Mouse (Mus musculus) midbrain, postnatal 0 days (tissue): ENCODE measurements around the gene Lats1. TPM values are rescaled to one million over a fixed set of nuclear protein-coding genes. Genes with fewer than 3 reads are reported as not detected.

Experiments used
- ATAC-seq: fragments of 200-750 bp; cut with Nextera tagmentation; 2 replicates; pipeline ENCODE4 v1.8.0; 2017; ENCODE audit warnings: moderate number of reproducible peaks, mild to moderate bottlenecking, moderate TSS enrichment, moderate library complexity; ENCODE audit not compliant: low FRiP score
- DNase-seq: peaks from one replicate; pipeline ENCODE4 v3.0.0-alpha.2; 2015; ENCODE audit warnings: low spot score
- H3K27ac ChIP-seq: fragments of 300-500 bp; sonication (generic); 2 replicates; pipeline ENCODE4 v1.5.1; 2014; ENCODE audit warnings: low read depth, mild to moderate bottlenecking, low read length, mixed read lengths
- H3K27me3 ChIP-seq: fragments of 300-500 bp; sonication (generic); 2 replicates; pipeline ENCODE4 v1.6.1; 2014; ENCODE audit warnings: low read length, control low read depth, mixed read lengths; ENCODE audit not compliant: insufficient read depth
- H3K36me3 ChIP-seq: fragments of 300-500 bp; sonication (generic); 2 replicates; pipeline ENCODE4 v1.6.1; 2014; ENCODE audit warnings: low read length, control low read depth, mixed read lengths; ENCODE audit not compliant: insufficient read depth
- H3K4me1 ChIP-seq: fragments of 300-500 bp; sonication (generic); 2 replicates; pipeline ENCODE4 v1.6.1; 2014; ENCODE audit warnings: mild to moderate bottlenecking, control low read depth, antibody characterized with exemption, low read length, mixed read lengths; ENCODE audit not compliant: insufficient read depth
- H3K4me2 ChIP-seq: fragments of 300-500 bp; sonication (generic); 2 replicates; pipeline ENCODE4 v1.6.1; 2014; ENCODE audit warnings: low read depth, mild to moderate bottlenecking, low read length, mixed read lengths; ENCODE audit not compliant: poor library complexity, severe bottlenecking
- H3K4me3 ChIP-seq: fragments of 300-500 bp; sonication (generic); 2 replicates; pipeline ENCODE4 v1.5.1; 2014; ENCODE audit warnings: low read depth, mild to moderate bottlenecking, low read length, moderate library complexity
- H3K9ac ChIP-seq: fragments of 300-500 bp; sonication (generic); replicated peaks from 2 replicates; pipeline ENCODE4 v1.6.1; 2014; ENCODE audit warnings: mild to moderate bottlenecking, low read length, moderate library complexity, mixed read lengths; ENCODE audit not compliant: poor library complexity, severe bottlenecking
- H3K9me3 ChIP-seq: fragments of 300-500 bp; sonication (generic); 2 replicates; pipeline ENCODE4 v1.6.1; 2016; ENCODE audit warnings: low read length, control low read depth
- CTCF ChIP-seq: IDR thresholded peaks from 2 replicates; pipeline ENCODE4 v1.5.1; 2016; ENCODE audit warnings: antibody characterized with exemption, mild to moderate bottlenecking
- WGBS: fragments of 180-500 bp; shearing (Covaris S2); extraction: QIAGEN DNeasy Blood & Tissue Kit; methylation state at CpG from one replicate; pipeline ENCODE4 v1.1.7; 2014; 5-methylcytosine and 5-hydroxymethylcytosine counted together
- polyA plus RNA-seq: library from polyadenylated mRNA; unstranded; fragments of >200 nt; fragmentation: Nextera tagmentation; extraction: Ambion mirVana; gene quantifications from 2 replicates; pipeline ENCODE4 v1.2.1, GENCODE M21; 2015
- total RNA-seq: library from RNA; depleted of rRNA; stranded (reverse); fragments of >200 nt; gene quantifications from 2 replicates; pipeline ENCODE4 v1.2.3, GENCODE M21; 2014

Gene Lats1
- total and polyA plus RNA-seq, 2 experiments from 2014 or later: 7.7 to 45.4 TPM

DNA sequence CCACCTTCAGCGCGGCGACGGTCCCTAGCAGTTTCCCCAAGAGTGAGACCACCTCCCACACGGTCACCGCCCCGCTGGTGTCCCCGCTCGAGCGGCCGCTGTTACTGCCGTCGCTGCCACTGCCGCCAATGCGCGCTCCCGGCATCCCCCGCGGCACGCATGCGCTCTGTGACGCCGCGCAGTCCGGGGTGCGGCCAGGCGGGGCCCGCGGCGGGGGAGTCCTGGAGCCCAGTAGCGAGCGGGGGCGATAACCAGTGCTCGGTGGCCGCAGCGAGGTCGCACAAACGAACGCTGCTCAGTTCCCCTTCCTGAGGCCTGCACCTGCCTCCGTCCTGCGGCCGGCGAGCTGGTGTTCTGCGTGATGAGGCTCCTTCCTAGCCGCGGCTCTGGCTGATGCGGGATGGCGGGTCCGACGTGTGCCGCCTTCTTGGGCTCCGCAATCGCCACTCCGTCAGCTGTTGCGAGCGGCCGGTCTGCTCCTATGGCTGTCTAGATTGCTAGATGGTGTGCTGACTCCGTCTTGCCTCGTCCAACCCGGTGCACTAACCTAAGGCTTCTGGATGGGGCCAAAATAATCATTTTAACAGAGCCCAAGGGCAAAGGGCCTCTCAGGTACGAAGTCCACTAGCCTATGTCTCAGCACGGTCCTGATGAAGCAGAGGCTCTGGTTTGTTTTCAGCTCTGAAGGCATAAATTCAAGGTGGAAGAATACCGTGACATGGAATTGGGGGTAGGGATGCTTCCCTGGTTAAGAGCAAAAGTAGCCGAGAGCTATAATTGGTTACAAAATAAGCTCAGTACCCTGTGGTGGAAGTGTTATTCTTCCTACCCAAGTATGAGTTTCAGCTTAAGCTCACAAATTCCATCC, 17.6 kb upstream of the Lats1 start:
- WGBS: 1% methylated on average over 64 of the region's 64 CpGs
- H3K4me2 ChIP-seq: peak overlapping the region; percentile 87
- peak; percentile 94 for ATAC-seq

DNA sequence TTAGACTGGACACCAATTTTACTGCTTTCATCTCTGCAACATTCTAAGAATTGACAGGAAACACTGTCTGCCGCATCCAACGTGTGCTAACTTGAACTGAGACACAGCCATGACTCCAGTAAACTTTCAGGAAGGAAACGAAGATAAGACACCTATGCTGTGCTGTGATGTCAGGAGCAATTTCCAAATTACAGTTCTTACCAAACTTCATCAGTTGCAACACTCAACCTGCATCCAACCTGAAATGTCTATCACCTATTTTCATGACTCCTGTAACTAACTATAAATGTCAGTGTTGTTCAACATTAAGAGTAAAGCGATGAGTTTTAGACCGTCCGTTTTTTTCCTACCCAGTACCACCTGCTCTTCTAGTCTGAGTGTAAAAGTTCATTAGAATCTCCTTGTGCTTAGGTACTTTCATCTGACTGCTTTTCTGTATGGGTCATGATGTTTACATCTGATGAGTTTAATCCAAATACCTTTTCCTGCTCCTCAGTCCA, 16.9 kb upstream of the Lats1 start:
- no peak for DNase-seq
- Histone ChIP-seq H3K4me1 (peaks cover 6% of the 10 kb centered on the region; the same call in 1 of the 2 replicates), H3K27ac (peak overlapping the region; percentile 96), H3K9ac (peak overlapping the region; percentile 93), H3K4me3 (peak overlapping the region; percentile 94), H3K4me2 (peak overlapping the region; percentile 87), H3K36me3 (no peaks in the 10 kb centered on the region), H3K27me3 (no peaks in the 10 kb centered on the region), H3K9me3 (no peaks in the 10 kb centered on the region)
- 70% methylated on average over 6 of the region's 6 CpGs for WGBS
- ATAC-seq: no peak
- TF ChIP-seq CTCF: no peak

More for the DNA sequence above, 17.6 kb upstream of the Lats1 start:
- no peak for TF ChIP-seq CTCF
- H3K4me1 ChIP-seq: peaks cover 6% of the 10 kb centered on the region; the same call in 1 of the 2 replicates
- H3K9ac ChIP-seq: peak overlapping the region; percentile 93
- no peaks in the 10 kb centered on the region for H3K36me3 ChIP-seq
- H3K27ac ChIP-seq: peak overlapping the region; percentile 96
- no peaks in the 10 kb centered on the region for H3K9me3 ChIP-seq
- peak; percentile 91 for DNase-seq
- peak overlapping the region; percentile 94 for H3K4me3 ChIP-seq
- H3K27me3 ChIP-seq: no peaks in the 10 kb centered on the region

DNA sequence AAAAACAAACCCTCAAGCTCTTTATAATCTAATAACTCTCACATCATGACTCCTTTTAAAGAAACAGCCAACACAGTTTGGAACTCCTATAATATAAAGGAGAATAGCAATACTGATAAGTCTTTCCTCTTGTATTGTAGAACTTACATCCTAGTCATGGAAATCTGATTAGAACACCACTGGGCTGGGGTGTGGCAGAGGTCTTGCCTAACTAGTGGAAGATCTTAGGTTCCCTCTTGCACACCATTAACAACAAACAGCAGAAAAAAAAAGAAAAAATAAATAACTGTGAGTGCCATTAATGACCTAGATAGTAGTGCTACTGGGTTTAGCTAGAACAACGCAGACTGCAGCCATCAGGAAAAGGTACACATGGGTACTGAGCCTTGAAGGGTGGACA, 16.1 kb upstream of the Lats1 start:
- no peaks in the 10 kb centered on the region for H3K9me3 ChIP-seq
- no peaks in the 10 kb centered on the region for H3K27me3 ChIP-seq
- no peak overlapping the region for H3K4me3 ChIP-seq
- DNase-seq (no peak), ATAC-seq (no peak)
- H3K4me2 ChIP-seq: no peak overlapping the region
- peaks cover 6% of the 10 kb centered on the region; the same call in 1 of the 2 replicates for H3K4me1 ChIP-seq
- TF ChIP-seq CTCF: no peak
- no peak overlapping the region for H3K9ac ChIP-seq
- no peak overlapping the region for H3K27ac ChIP-seq
- 88% methylated on average over 1 of the region's 1 CpGs for whole genome bisulfite sequencing
- H3K36me3 ChIP-seq: no peaks in the 10 kb centered on the region

DNA sequence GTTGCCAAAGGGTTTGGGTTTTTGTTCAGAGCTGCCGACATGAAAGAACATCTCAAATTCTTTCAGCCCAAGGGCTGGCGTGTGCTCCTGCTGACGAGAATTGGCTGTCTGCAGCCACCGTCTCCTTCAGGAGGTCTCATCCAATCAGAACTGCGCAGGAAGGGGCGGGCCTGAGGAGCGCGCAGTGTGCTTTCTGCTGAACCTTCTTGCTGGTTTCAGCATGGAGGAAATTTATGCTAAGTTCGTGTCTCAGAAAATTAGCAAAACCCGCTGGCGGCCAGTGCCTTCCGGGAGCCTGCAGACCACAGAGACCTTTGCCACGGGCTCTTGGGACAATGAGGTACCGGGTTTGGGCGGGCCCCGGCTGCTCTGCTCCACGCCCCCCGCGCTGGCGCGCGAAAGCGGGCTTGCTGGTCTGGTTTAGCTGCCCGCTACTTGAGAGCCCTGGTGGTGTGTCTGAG, 13.6 kb upstream of the Lats1 start, which contains the start of gene Nup43:
Gene Nup43, plus strand, starts transcription at position 162 of the 461 bp plus-strand sequence.
- Histone ChIP-seq H3K4me3 (peak within 1 kb of the TSS; percentile 75), H3K36me3 (0 out of 2 replicates have a peak, but pooled peaks cover 2% of the 10 kb centered on the region), H3K4me2 (peak within 1 kb of the TSS; percentile 67), H3K4me1 (peaks cover 6% of the 10 kb centered on the region; the same call in 1 of the 2 replicates), H3K9me3 (no peaks in the 10 kb centered on the region), H3K9ac (peak within 1 kb of the TSS; percentile 64), H3K27ac (peak within 1 kb of the TSS; percentile 57), H3K27me3 (no peaks in the 10 kb centered on the region)
- WGBS: 0% methylated on average over 24 of the region's 24 CpGs
- peak; percentile 94 for DNase-seq
- TF ChIP-seq CTCF: no peak
- ATAC-seq: peak; percentile 83

DNA sequence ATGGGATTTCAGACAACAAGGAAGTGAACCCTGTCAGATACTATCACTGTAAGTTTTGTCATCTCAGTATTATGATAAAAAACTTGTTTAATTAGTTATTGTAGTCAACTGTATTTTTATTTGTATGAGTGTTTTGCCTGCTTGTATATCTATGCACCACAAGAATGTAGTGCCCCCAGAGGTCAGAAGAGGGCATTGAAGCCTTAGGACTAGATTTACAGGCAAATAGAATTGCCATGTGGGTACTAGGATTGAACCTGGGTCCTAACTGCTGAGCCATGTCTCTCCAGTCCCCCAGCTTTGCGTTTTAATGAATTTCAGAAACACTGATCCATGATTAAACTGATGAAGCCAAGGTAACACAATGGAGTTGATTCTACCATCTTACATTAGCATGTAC, 7.3 kb upstream of the Lats1 start:
- WGBS: 63% methylated on average over 1 of the region's 1 CpGs

More for the DNA sequence above, 7.3 kb upstream of the Lats1 start:
- no peaks in the 10 kb centered on the region for H3K4me1 ChIP-seq
- H3K9ac ChIP-seq: no peak overlapping the region
- ATAC-seq: no peak
- H3K9me3 ChIP-seq: no peaks in the 10 kb centered on the region
- DNase-seq: peak; percentile 40
- peak; percentile 65 for TF ChIP-seq CTCF
- H3K4me2 ChIP-seq: no peak overlapping the region
- H3K36me3 ChIP-seq: peaks cover 18% of the 10 kb centered on the region
- H3K27me3 ChIP-seq: no peaks in the 10 kb centered on the region
- H3K4me3 ChIP-seq: no peak overlapping the region
- H3K27ac ChIP-seq: no peak overlapping the region
